Mouse (Mus musculus): ENCODE measurements around the gene St6gal2.
A peak's percentile ranks its signal among the peaks of the same experiment; 100 is the strongest.

St6gal2 gene

GRCm38 (mm10) chr17:55445250-55446184, at the start of gene St6gal2:
Gene St6gal2, plus strand, starts transcription at chr17:55445382.
- DNase-seq (ENCODE audit: low read depth, low spot score) = peak; percentile 57

- no peak for DNase-seq (ENCODE audit: low read depth, low spot score)
These were observed 39.1 kb upstream of the St6gal2 start for GRCm38 (mm10) chr17:55406043-55406442.

GRCm38 (mm10) chr17:55416519-55416918, 28.7 kb upstream of the St6gal2 start:
- DNase-seq (ENCODE audit: low read depth, low spot score) = no peak

- DNase-seq (ENCODE audit: low read depth, low spot score) = no peak
These were observed 974 bp downstream of the St6gal2 start for GRCm38 (mm10) chr17:55446185-55446527.

- DNase-seq (ENCODE audit: low read depth, low spot score) = no peak
These were observed 1.5 kb downstream of the St6gal2 start for GRCm38 (mm10) chr17:55446698-55447097.

GRCm38 (mm10) chr17:55450943-55451342, 5.8 kb downstream of the St6gal2 start:
- no peak for DNase-seq (ENCODE audit: low read depth, low spot score)

GRCm38 (mm10) chr17:55454487-55454886, 9.3 kb downstream of the St6gal2 start:
- peak; percentile 19 for DNase-seq (ENCODE audit: low read depth, low spot score)

- no peak for DNase-seq (ENCODE audit: low read depth, low spot score)
These were observed 15.0 kb downstream of the St6gal2 start for GRCm38 (mm10) chr17:55460187-55460586.

GRCm38 (mm10) chr17:55467579-55467978, 22.4 kb downstream of the St6gal2 start:
- DNase-seq (ENCODE audit: low read depth, low spot score) = no peak

- no peak for DNase-seq (ENCODE audit: low read depth, low spot score)
These were observed 23.8 kb downstream of the St6gal2 start for GRCm38 (mm10) chr17:55468963-55469362.

GRCm38 (mm10) chr17:55475974-55476373, 30.8 kb downstream of the St6gal2 start:
- DNase-seq (ENCODE audit: low read depth, low spot score) = no peak

- peak; percentile 9 for DNase-seq (ENCODE audit: low read depth, low spot score)
These were observed 32.2 kb downstream of the St6gal2 start for GRCm38 (mm10) chr17:55477361-55477760.

- no peak for DNase-seq (ENCODE audit: low read depth, low spot score)
These were observed 34.2 kb downstream of the St6gal2 start for GRCm38 (mm10) chr17:55479367-55479766.

GRCm38 (mm10) chr17:55484108-55484870, 39.1 kb downstream of the St6gal2 start:
- DNase-seq (ENCODE audit: low read depth, low spot score) = peak; percentile 2

- no peak for DNase-seq (ENCODE audit: low read depth, low spot score)
These were observed 86.7 kb downstream of the St6gal2 start for GRCm38 (mm10) chr17:55531872-55532271.

GRCm38 (mm10) chr17:55548476-55548875, 103.3 kb downstream of the St6gal2 start:
- no peak for DNase-seq (ENCODE audit: low read depth, low spot score)

GRCm38 (mm10) chr17:55561774-55562173, 116.6 kb downstream of the St6gal2 start:
- DNase-seq (ENCODE audit: low read depth, low spot score) = no peak

Data from forelimb bud, embryonic 11.5 days (tissue).